Mouse (Mus musculus) testis, adult 2 months (tissue): ENCODE measurements at regions not wholly inside any gene's neighbourhood (a gene's known extent, or its start where the extent isn't known, plus 50 kb on each side); places are given as distances from the start of the nearest gene placed in this dataset.

Experiments used
- CTCF ChIP-seq: fragments of 200-500 bp; IDR thresholded peaks from 2 replicates; pipeline ENCODE4 v1.5.1; 2012; ENCODE audit warnings: low read depth, mild to moderate bottlenecking, inconsistent platforms, low read length, moderate library complexity; ENCODE audit not compliant: control insufficient read depth, insufficient read depth, insufficient replicate concordance
- POLR2A ChIP-seq: fragments of 200-500 bp; IDR thresholded peaks from 2 replicates; pipeline ENCODE4 v1.6.1; 2012; ENCODE audit warnings: low read depth, mild to moderate bottlenecking, inconsistent platforms, low read length, moderate library complexity; ENCODE audit not compliant: control insufficient read depth

- TF ChIP-seq CTCF: no peak
- TF ChIP-seq POLR2A: no peak
Measured at GRCm38 (mm10) chr10:98697866-98698265, 216.3 kb upstream of the Atp2b1 start.
